In genomic region chr15:100674566-100674965, GRCm38 (mm10) we compare ENCODE assay signal across 16 mouse cellular contexts. TPM values are rescaled to one million over a fixed set of nuclear protein-coding genes. Genes with fewer than 3 reads are reported as not detected.
DNase-seq lines count a peak whose midpoint lies in the region; ATAC-seq and TF ChIP-seq lines count a peak whose summit lies in the region.
"Had no signal": no experiment of that assay in that cellular context is flagged by ENCODE, and none has a peak within 500 bp of the region (broad histone marks: within the 10 kb centered on the region; RNA-seq: fewer than 3 reads in every experiment).

No protein-coding gene starts in this region.

- H3K9me3 ChIP-seq in intestine, embryonic 16.5 days (ENCODE audit: control insufficient read depth, low read length), result no peaks in the 10 kb centered on the region
- no peaks in the 10 kb centered on the region for H3K9me3 ChIP-seq in intestine, embryonic 15.5 days
- H3K9me3 ChIP-seq in MEL (replicated peaks; ENCODE audit: insufficient read depth, low read length), result no peaks in the 10 kb centered on the region
- H3K9me3 ChIP-seq in liver, embryonic 14.5 days (ENCODE audit: control insufficient read depth, low read length), result no peaks in the 10 kb centered on the region
- H3K9me3 ChIP-seq: midbrain, embryonic 12.5 days had no signal

- peaks cover 9% of the 10 kb centered on the region; the same call in 1 of the 2 replicates for H3K4me1 ChIP-seq in intestine, embryonic 16.5 days (ENCODE audit: control insufficient read depth, insufficient read depth, low read length)
- peaks cover 13% of the 10 kb centered on the region; the same call in 1 of the 2 replicates for H3K4me1 ChIP-seq in intestine, embryonic 15.5 days (replicated peaks)
- peaks cover 11 to 24% of the 10 kb centered on the region in 2 experiments for H3K4me1 ChIP-seq in MEL (ENCODE audit: control insufficient read depth in 1 of 2, insufficient read depth in 2 of 2, low read length in 2 of 2)
- H3K4me1 ChIP-seq in liver, embryonic 14.5 days (replicated peaks; ENCODE audit: control insufficient read depth in 2 of 2, insufficient read depth in 2 of 2, low read length in 1 of 2), result peaks cover 18 to 39% of the 10 kb centered on the region in 2 experiments

- DNase-seq in gastrocnemius, adult 2 months, result no peak
- no peak for DNase-seq in gastrocnemius, postnatal 14 days
- DNase-seq in MEL (ENCODE audit: low read depth, low spot score), result no peak
- no peak for DNase-seq in liver, embryonic 14.5 days (ENCODE audit: low read depth in 3 of 3, low spot score in 3 of 3)
- DNase-seq in gastrocnemius, postnatal 25 days, result no peak
- no peak for DNase-seq in cerebellum, postnatal 25 days
- DNase-seq: adrenal gland, postnatal 36 days; cerebellum, adult 9-11 months; heart, postnatal 36 days; kidney, adult 8-10 months; kidney, postnatal 4 days; lung, postnatal 10 days; thymus, postnatal 36 days had no signal

- H3K4me3 ChIP-seq in gastrocnemius, adult 2 months, result no peak overlapping the region
- no peak overlapping the region for H3K4me3 ChIP-seq in intestine, embryonic 16.5 days (ENCODE audit: low read length)
- no peak overlapping the region for H3K4me3 ChIP-seq in intestine, embryonic 15.5 days (replicated peaks)
- no peak overlapping the region for H3K4me3 ChIP-seq in MEL (ENCODE audit: control insufficient read depth in 1 of 2, insufficient read depth in 1 of 2, low read depth in 2 of 2, low read length in 2 of 2)
- no peak overlapping the region for H3K4me3 ChIP-seq in liver, embryonic 14.5 days (ENCODE audit: insufficient read depth in 1 of 2, low read depth in 2 of 2, low read length in 2 of 2)
- H3K4me3 ChIP-seq: midbrain, embryonic 12.5 days had no signal

- TF ChIP-seq CTCF in gastrocnemius, adult 2 months (IDR thresholded peaks at IDR 0.05), result no peak
- no peak for TF ChIP-seq CTCF in MEL (IDR thresholded peaks at IDR 0.05 in 2 of 3, conservative IDR thresholded peaks at IDR 0.05 in 1 of 3; ENCODE audit: control insufficient read depth in 1 of 3, insufficient read depth in 1 of 3, low read depth in 2 of 3, low read length in 3 of 3, poor library complexity in 1 of 3, severe bottlenecking in 1 of 3)
- TF ChIP-seq CTCF in liver, embryonic 14.5 days (IDR thresholded peaks at IDR 0.05; ENCODE audit: low read depth), result no peak

- intact Hi-C loops in gastrocnemius, adult 2 months (cut with DNase I), result no loop called here
- intact Hi-C loops in gastrocnemius, postnatal 14 days (cut with DNase I; ENCODE audit: low total_unique reads), result no loop called here

- H3K79me2 ChIP-seq in MEL (ENCODE audit: control insufficient read depth, insufficient read depth, low read length, poor library complexity), result no peaks in the 10 kb centered on the region

- TF ChIP-seq EP300 in MEL (IDR thresholded peaks at IDR 0.05; ENCODE audit: low read depth in 1 of 2, low read length in 2 of 2), result no peak
- TF ChIP-seq EP300 in liver, embryonic 14.5 days (IDR thresholded peaks at IDR 0.05; ENCODE audit: low read depth), result no peak

- peak overlapping the region; percentile 58; the same call in 1 of the 2 replicates for H3K27ac ChIP-seq in gastrocnemius, adult 2 months
- H3K27ac ChIP-seq in intestine, embryonic 16.5 days (ENCODE audit: low read length), result peak overlapping the region; percentile 23; the same call in 1 of the 2 replicates
- H3K27ac ChIP-seq in intestine, embryonic 15.5 days, result no peak overlapping the region
- peak overlapping the region; percentile 83 for H3K27ac ChIP-seq in MEL (ENCODE audit: control insufficient read depth, low read depth, low read length)
- peak overlapping the region; percentile 73; the same call in 1 of the 2 replicates for H3K27ac ChIP-seq in liver, embryonic 14.5 days
- H3K27ac ChIP-seq: midbrain, embryonic 12.5 days had no signal

- no peak for TF ChIP-seq RAD21 in MEL (IDR thresholded peaks at IDR 0.05; ENCODE audit: low read depth, low read length)

- no peak overlapping the region for H3K4me2 ChIP-seq in intestine, embryonic 16.5 days (ENCODE audit: low read depth, low read length)
- no peak overlapping the region for H3K4me2 ChIP-seq in intestine, embryonic 15.5 days (replicated peaks)
- H3K4me2 ChIP-seq in liver, embryonic 14.5 days (ENCODE audit: low read depth), result peak overlapping the region; percentile 54
- H3K4me2 ChIP-seq: midbrain, embryonic 12.5 days had no signal

- H3K9ac ChIP-seq in intestine, embryonic 16.5 days (ENCODE audit: low read depth, low read length), result no peak overlapping the region
- H3K9ac ChIP-seq in intestine, embryonic 15.5 days, result no peak overlapping the region
- H3K9ac ChIP-seq in MEL (ENCODE audit: control insufficient read depth, low read depth, low read length, poor library complexity, severe bottlenecking), result peak overlapping the region; percentile 27; the same call in 1 of the 2 replicates
- H3K9ac ChIP-seq in liver, embryonic 14.5 days (replicated peaks), result 0 out of 2 replicates have a peak overlapping the region, but pooled peaks have one; percentile 46
- H3K9ac ChIP-seq: midbrain, embryonic 12.5 days had no signal

- TF ChIP-seq POLR2A in MEL (IDR thresholded peaks at IDR 0.05; ENCODE audit: control insufficient read depth in 1 of 2, insufficient read depth in 1 of 2, low read depth in 1 of 2, low read length in 2 of 2, poor library complexity in 1 of 2), result no peak

- H3K27me3 ChIP-seq in intestine, embryonic 16.5 days (replicated peaks; ENCODE audit: control insufficient read depth, insufficient read depth, low read length), result no peaks in the 10 kb centered on the region
- H3K27me3 ChIP-seq in intestine, embryonic 15.5 days (replicated peaks), result no peaks in the 10 kb centered on the region
- no peaks in the 10 kb centered on the region for H3K27me3 ChIP-seq in MEL (ENCODE audit: control insufficient read depth in 1 of 2, insufficient read depth in 2 of 2, low read length in 2 of 2)
- no peaks in the 10 kb centered on the region for H3K27me3 ChIP-seq in liver, embryonic 14.5 days (ENCODE audit: control insufficient read depth, insufficient read depth, low read length)
- H3K27me3 ChIP-seq: midbrain, embryonic 12.5 days had no signal

- no peaks in the 10 kb centered on the region for H3K36me3 ChIP-seq in intestine, embryonic 16.5 days (ENCODE audit: control insufficient read depth, insufficient read depth, low read length)
- no peaks in the 10 kb centered on the region for H3K36me3 ChIP-seq in intestine, embryonic 15.5 days
- H3K36me3 ChIP-seq in MEL (ENCODE audit: control insufficient read depth in 1 of 2, insufficient read depth in 2 of 2, low read length in 2 of 2), result peaks cover 0 to 26% of the 10 kb centered on the region in 2 experiments; a peak in 2 of 4 replicates
- no peaks in the 10 kb centered on the region for H3K36me3 ChIP-seq in liver, embryonic 14.5 days (replicated peaks; ENCODE audit: control insufficient read depth, insufficient read depth, low read depth)
- H3K36me3 ChIP-seq: midbrain, embryonic 12.5 days had no signal

- 83% methylated on average over 10 of the region's 10 CpGs for WGBS in intestine, embryonic 16.5 days
- 82% methylated on average over 10 of the region's 10 CpGs for WGBS in intestine, embryonic 15.5 days
- WGBS in liver, embryonic 14.5 days (ENCODE audit: insufficient replicate concordance), result 43% methylated on average over 10 of the region's 10 CpGs

- ATAC-seq in intestine, embryonic 16.5 days, result no peak
- no peak for ATAC-seq in intestine, embryonic 15.5 days
- ATAC-seq in liver, embryonic 14.5 days (ENCODE audit: insufficient read depth), result no peak

RNA-seq across cellular contexts. Expression of gene Bin2, which starts 5.2 kb away (rescaled TPM):
- under 1 TPM in 1 of 2 experiments, not detected in 1; 0.69 TPM for total RNA-seq in gastrocnemius, adult 2 months (2021)
- under 1 TPM; 0.53 to 0.89 TPM for total RNA-seq in gastrocnemius, postnatal 14 days (2021)
- 8.0 and 9.2 TPM in 2 replicates for polyA plus RNA-seq in intestine, embryonic 16.5 days (2015; fragmentation: Nextera tagmentation; extraction: Ambion mirVana)
- 6.7 and 7.2 TPM in 2 replicates for polyA plus RNA-seq in intestine, embryonic 15.5 days (2015; fragmentation: Nextera tagmentation; extraction: Ambion mirVana)
- total RNA-seq in MEL (2012; rRNA removed), result 79.9 and 94.7 TPM in 2 replicates
- 100 to 1,000 TPM; 106 to 128 TPM for polyA plus RNA-seq in MEL (2012; ENCODE audit: insufficient read depth in 1 of 2, insufficient read length in 2 of 2, low read depth in 1 of 2, low replicate concordance in 2 of 2, missing spikeins in 1 of 2)
- 16.5 and 17.5 TPM in 2 replicates for polyA plus RNA-seq in liver, embryonic 14.5 days (2012; rRNA removed)
- 12.7 and 15.2 TPM in 2 replicates for polyA plus RNA-seq in liver, embryonic 14.5 days (2014; fragmentation: Nextera tagmentation; extraction: Ambion mirVana)
- total RNA-seq in gastrocnemius, postnatal 25 days (2021), result under 1 TPM in 1 of 2 experiments, not detected in 1; 0.61 TPM

RNA-seq across cellular contexts. Expression of gene Cela1, which starts 13.2 kb away (rescaled TPM):
- not detected for total RNA-seq in gastrocnemius, adult 2 months (2021)
- total RNA-seq in gastrocnemius, postnatal 14 days (2021), result not detected
- polyA plus RNA-seq in intestine, embryonic 16.5 days (2015; fragmentation: Nextera tagmentation; extraction: Ambion mirVana), result 180 and 240 TPM in 2 replicates
- 104 and 271 TPM in 2 replicates for polyA plus RNA-seq in intestine, embryonic 15.5 days (2015; fragmentation: Nextera tagmentation; extraction: Ambion mirVana)
- 42.2 and 60.3 TPM in 2 replicates for total RNA-seq in MEL (2012; rRNA removed)
- polyA plus RNA-seq in MEL (2012; ENCODE audit: insufficient read depth in 1 of 2, insufficient read length in 2 of 2, low read depth in 1 of 2, low replicate concordance in 2 of 2, missing spikeins in 1 of 2), result 10 to 100 TPM in 1 of 2 experiments, not detected in 1; 51.4 TPM
- 8.1 and 9.5 TPM in 2 replicates for polyA plus RNA-seq in liver, embryonic 14.5 days (2012; rRNA removed)
- polyA plus RNA-seq in liver, embryonic 14.5 days (2014; fragmentation: Nextera tagmentation; extraction: Ambion mirVana), result 11.5 and 13.8 TPM in 2 replicates
- total RNA-seq in gastrocnemius, postnatal 25 days (2021), result not detected

RNA-seq across cellular contexts. Expression of gene Smagp, which starts 37.8 kb away (rescaled TPM):
- total RNA-seq in gastrocnemius, adult 2 months (2021), result 1 to 10 TPM; 1.9 to 3.5 TPM
- 1 to 10 TPM; 6.0 to 6.4 TPM for total RNA-seq in gastrocnemius, postnatal 14 days (2021)
- polyA plus RNA-seq in intestine, embryonic 16.5 days (2015; fragmentation: Nextera tagmentation; extraction: Ambion mirVana), result 47.9 and 51.3 TPM in 2 replicates
- 37.7 and 41.2 TPM in 2 replicates for polyA plus RNA-seq in intestine, embryonic 15.5 days (2015; fragmentation: Nextera tagmentation; extraction: Ambion mirVana)
- 1.6 and 2.6 TPM in 2 replicates for total RNA-seq in MEL (2012; rRNA removed)
- polyA plus RNA-seq in MEL (2012; ENCODE audit: insufficient read depth in 1 of 2, insufficient read length in 2 of 2, low read depth in 1 of 2, low replicate concordance in 2 of 2, missing spikeins in 1 of 2), result 10 to 100 TPM in 1 of 2 experiments, not detected in 1; 22.6 TPM
- polyA plus RNA-seq in liver, embryonic 14.5 days (2012; rRNA removed), result 7.3 TPM in 2 replicates
- polyA plus RNA-seq in liver, embryonic 14.5 days (2014; fragmentation: Nextera tagmentation; extraction: Ambion mirVana), result 6.8 and 7.0 TPM in 2 replicates
- 1 to 10 TPM; 2.5 to 3.0 TPM for total RNA-seq in gastrocnemius, postnatal 25 days (2021)

RNA-seq across cellular contexts. Expression of gene Galnt6, which starts 54.6 kb away (rescaled TPM):
- under 1 TPM; 0.10 to 0.14 TPM for total RNA-seq in gastrocnemius, adult 2 months (2021)
- under 1 TPM; 0.18 to 0.33 TPM for total RNA-seq in gastrocnemius, postnatal 14 days (2021)
- 7.6 and 8.8 TPM in 2 replicates for polyA plus RNA-seq in intestine, embryonic 16.5 days (2015; fragmentation: Nextera tagmentation; extraction: Ambion mirVana)
- polyA plus RNA-seq in intestine, embryonic 15.5 days (2015; fragmentation: Nextera tagmentation; extraction: Ambion mirVana), result 4.2 and 4.3 TPM in 2 replicates
- 17.0 and 17.5 TPM in 2 replicates for total RNA-seq in MEL (2012; rRNA removed)
- polyA plus RNA-seq in MEL (2012; ENCODE audit: insufficient read depth in 1 of 2, insufficient read length in 2 of 2, low read depth in 1 of 2, low replicate concordance in 2 of 2, missing spikeins in 1 of 2), result 10 to 100 TPM in 1 of 2 experiments, not detected in 1; 16.1 TPM
- 0.36 and 0.47 TPM in 2 replicates for polyA plus RNA-seq in liver, embryonic 14.5 days (2012; rRNA removed)
- polyA plus RNA-seq in liver, embryonic 14.5 days (2014; fragmentation: Nextera tagmentation; extraction: Ambion mirVana), result 0.73 and 0.84 TPM in 2 replicates
- under 1 TPM; 0.08 to 0.13 TPM for total RNA-seq in gastrocnemius, postnatal 25 days (2021)

RNA-seq across cellular contexts. Expression of gene Dazap2, which starts 59.4 kb away (rescaled TPM):
- total RNA-seq in gastrocnemius, adult 2 months (2021), result 10 to 100 TPM; 61.3 to 72.4 TPM
- total RNA-seq in gastrocnemius, postnatal 14 days (2021), result 10 to 100 TPM; 58.7 to 62.1 TPM
- polyA plus RNA-seq in intestine, embryonic 16.5 days (2015; fragmentation: Nextera tagmentation; extraction: Ambion mirVana), result 301 and 320 TPM in 2 replicates
- 245 and 263 TPM in 2 replicates for polyA plus RNA-seq in intestine, embryonic 15.5 days (2015; fragmentation: Nextera tagmentation; extraction: Ambion mirVana)
- total RNA-seq in MEL (2012; rRNA removed), result 100 and 107 TPM in 2 replicates
- polyA plus RNA-seq in MEL (2012; ENCODE audit: insufficient read depth in 1 of 2, insufficient read length in 2 of 2, low read depth in 1 of 2, low replicate concordance in 2 of 2, missing spikeins in 1 of 2), result 100 to 1,000 TPM; 233 to 341 TPM
- 104 and 107 TPM in 2 replicates for polyA plus RNA-seq in liver, embryonic 14.5 days (2012; rRNA removed)
- polyA plus RNA-seq in liver, embryonic 14.5 days (2014; fragmentation: Nextera tagmentation; extraction: Ambion mirVana), result 178 and 182 TPM in 2 replicates
- 10 to 100 TPM; 51.9 to 55.1 TPM for total RNA-seq in gastrocnemius, postnatal 25 days (2021)

Comparison
In these comparisons a context has a peak if more than half of its experiments do, and no peak if none do; other contexts are left out.
1. H3K9ac ChIP-seq: peak in MEL (single experiment) and liver, embryonic 14.5 days (single experiment); none in intestine, embryonic 16.5 days (single experiment) and intestine, embryonic 15.5 days (single experiment).
2. RNA of gene Bin2, which starts 5.2 kb away (total RNA-seq): 79.9 to 94.7 TPM in MEL; 0.53 to 0.89 TPM in gastrocnemius, postnatal 14 days, 0.69 TPM in gastrocnemius, adult 2 months and 0.61 TPM in gastrocnemius, postnatal 25 days; every median in the first group is over 10 times any median in the second.
3. RNA of gene Cela1, which starts 13.2 kb away (total RNA-seq): 42.2 to 60.3 TPM in MEL; not detected in gastrocnemius, adult 2 months, not detected in gastrocnemius, postnatal 25 days and not detected in gastrocnemius, postnatal 14 days; every median in the first group is over 10 times any median in the second.